Mouse (Mus musculus): Measurements from ENCODE around the gene Atxn1. TPM values are rescaled to one million over a fixed set of nuclear protein-coding genes. Genes with fewer than 3 reads are reported as not detected.
A peak's percentile ranks its signal among the peaks of the same experiment; 100 is the strongest.

Atxn1 gene
- polyA plus RNA-seq, 1 experiment from 2014 or later: 6.3 TPM

GRCm38 (mm10) chr13:45715583-45716180 is 249.1 kb downstream of the Atxn1 start:
- Histone ChIP-seq H3K36me3 (no peaks in the 10 kb centered on the region; the same call in 1 of the 2 replicates), H3K4me1 (replicated peaks) (no peaks in the 10 kb centered on the region), H3K27ac (no peak overlapping the region), H3K9ac (replicated peaks) (no peak overlapping the region), H3K4me2 (replicated peaks) (no peak overlapping the region), H3K4me3 (replicated peaks) (no peak overlapping the region), H3K27me3 (no peaks in the 10 kb centered on the region), H3K9me3 (no peaks in the 10 kb centered on the region)
- no peak for ATAC-seq
- WGBS: 81% methylated on average over 7 of the region's 7 CpGs

GRCm38 (mm10) chr13:45710041-45710440 is 254.8 kb downstream of the Atxn1 start:
- Histone ChIP-seq H3K9ac (replicated peaks) (no peak overlapping the region), H3K4me2 (replicated peaks) (no peak overlapping the region), H3K4me1 (replicated peaks) (0 out of 2 replicates have a peak, but pooled peaks cover 4% of the 10 kb centered on the region), H3K36me3 (no peaks in the 10 kb centered on the region; the same call in 1 of the 2 replicates), H3K27me3 (no peaks in the 10 kb centered on the region), H3K4me3 (replicated peaks) (no peak overlapping the region), H3K9me3 (no peaks in the 10 kb centered on the region), H3K27ac (no peak overlapping the region)
- no peak for ATAC-seq
- WGBS: 93% methylated on average over 8 of the region's 8 CpGs

DNA sequence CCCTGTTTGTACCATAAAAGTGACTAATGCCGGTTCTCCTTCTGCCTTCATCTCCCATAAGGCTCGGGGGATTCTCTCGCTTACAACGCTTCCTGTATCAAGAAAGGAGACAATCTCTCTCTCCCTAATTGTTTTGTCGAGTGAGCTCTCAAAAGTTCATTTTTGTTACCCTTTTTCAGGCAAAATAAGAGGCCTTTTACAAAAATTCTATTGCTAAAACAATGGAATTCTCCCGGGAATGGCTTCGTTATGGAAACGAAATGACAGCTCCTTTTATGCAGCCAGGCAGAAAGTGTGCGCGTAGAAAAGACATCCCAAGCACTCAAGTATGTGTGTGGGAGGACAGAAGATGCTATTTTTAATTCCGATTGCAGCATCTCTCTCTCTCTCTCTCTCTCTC is 255.4 kb downstream of the Atxn1 start:
- Histone ChIP-seq H3K4me3 (replicated peaks) (no peak overlapping the region), H3K36me3 (no peaks in the 10 kb centered on the region; the same call in 1 of the 2 replicates), H3K4me1 (replicated peaks) (0 out of 2 replicates have a peak, but pooled peaks cover 4% of the 10 kb centered on the region), H3K9me3 (no peaks in the 10 kb centered on the region), H3K27me3 (no peaks in the 10 kb centered on the region), H3K27ac (0 out of 2 replicates have a peak overlapping the region, but pooled peaks have one; percentile 44), H3K4me2 (replicated peaks) (0 out of 2 replicates have a peak overlapping the region, but pooled peaks have one; percentile 19), H3K9ac (replicated peaks) (no peak overlapping the region)
- 72% methylated on average over 11 of the region's 11 CpGs for WGBS
- no peak for ATAC-seq

- Histone ChIP-seq H3K4me2 (replicated peaks) (no peak overlapping the region), H3K27me3 (no peaks in the 10 kb centered on the region), H3K36me3 (0 out of 2 replicates have a peak, but pooled peaks cover 3% of the 10 kb centered on the region), H3K9me3 (no peaks in the 10 kb centered on the region), H3K27ac (no peak overlapping the region), H3K4me1 (replicated peaks) (no peaks in the 10 kb centered on the region), H3K9ac (replicated peaks) (no peak overlapping the region), H3K4me3 (replicated peaks) (no peak overlapping the region)
- no peak for ATAC-seq
- WGBS: 88% methylated on average over 7 of the region's 7 CpGs
Measured at GRCm38 (mm10) chr13:45701296-45701790, 263.5 kb downstream of the Atxn1 start.

DNA sequence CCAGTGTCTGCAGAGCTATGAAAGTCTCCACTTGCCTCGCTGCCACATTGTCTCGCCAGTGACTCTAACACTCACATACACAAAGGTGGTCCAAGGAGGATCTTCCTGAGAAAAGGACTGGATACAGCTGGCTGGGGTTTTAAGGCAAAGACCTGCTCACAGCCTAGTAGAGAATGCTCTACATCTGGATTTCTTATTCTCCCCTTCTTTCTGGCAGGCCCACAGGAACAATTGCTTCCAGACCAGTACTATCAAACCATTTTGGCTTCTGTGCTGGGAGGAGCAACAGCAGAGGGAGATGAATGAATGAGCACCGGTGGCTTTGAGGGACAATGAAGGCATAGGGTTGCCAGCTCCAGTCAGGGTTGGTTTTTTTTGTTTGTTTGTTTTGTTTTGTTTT is 265.8 kb downstream of the Atxn1 start:
- ATAC-seq: no peak
- Histone ChIP-seq H3K4me1 (replicated peaks) (no peaks in the 10 kb centered on the region), H3K9me3 (0 out of 2 replicates have a peak, but pooled peaks cover 4% of the 10 kb centered on the region), H3K4me3 (replicated peaks) (no peak overlapping the region), H3K27ac (no peak overlapping the region), H3K27me3 (no peaks in the 10 kb centered on the region), H3K9ac (replicated peaks) (no peak overlapping the region), H3K36me3 (peaks cover 6% of the 10 kb centered on the region; the same call in 1 of the 2 replicates), H3K4me2 (replicated peaks) (no peak overlapping the region)
- WGBS: 84% methylated on average over 3 of the region's 3 CpGs

DNA sequence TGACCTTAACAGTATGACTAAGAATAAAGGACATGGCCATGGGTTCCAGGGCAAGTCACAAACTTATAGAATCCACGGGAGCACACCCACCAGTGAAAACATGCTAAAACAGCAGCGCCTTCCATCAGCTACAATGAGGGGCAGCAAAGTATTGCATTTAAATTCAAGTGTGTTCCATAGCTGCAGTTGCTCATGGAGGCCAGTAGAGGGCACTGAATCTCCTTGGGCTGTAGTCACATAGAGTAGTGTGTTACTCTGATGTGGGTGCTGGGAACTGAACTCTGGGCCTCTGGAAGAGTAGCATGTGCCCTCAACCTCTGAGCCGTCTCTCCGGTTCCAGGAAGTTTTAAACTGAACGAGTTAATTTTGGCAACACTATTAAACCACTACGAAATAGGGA is 268.8 kb downstream of the Atxn1 start:
- Histone ChIP-seq H3K9ac (replicated peaks) (no peak overlapping the region), H3K27me3 (no peaks in the 10 kb centered on the region), H3K4me1 (replicated peaks) (no peaks in the 10 kb centered on the region), H3K4me3 (replicated peaks) (no peak overlapping the region), H3K36me3 (peaks cover 6% of the 10 kb centered on the region; the same call in 1 of the 2 replicates), H3K27ac (no peak overlapping the region), H3K4me2 (replicated peaks) (no peak overlapping the region), H3K9me3 (0 out of 2 replicates have a peak, but pooled peaks cover 4% of the 10 kb centered on the region)
- ATAC-seq: no peak
- WGBS: 96% methylated on average over 6 of the region's 6 CpGs

DNA sequence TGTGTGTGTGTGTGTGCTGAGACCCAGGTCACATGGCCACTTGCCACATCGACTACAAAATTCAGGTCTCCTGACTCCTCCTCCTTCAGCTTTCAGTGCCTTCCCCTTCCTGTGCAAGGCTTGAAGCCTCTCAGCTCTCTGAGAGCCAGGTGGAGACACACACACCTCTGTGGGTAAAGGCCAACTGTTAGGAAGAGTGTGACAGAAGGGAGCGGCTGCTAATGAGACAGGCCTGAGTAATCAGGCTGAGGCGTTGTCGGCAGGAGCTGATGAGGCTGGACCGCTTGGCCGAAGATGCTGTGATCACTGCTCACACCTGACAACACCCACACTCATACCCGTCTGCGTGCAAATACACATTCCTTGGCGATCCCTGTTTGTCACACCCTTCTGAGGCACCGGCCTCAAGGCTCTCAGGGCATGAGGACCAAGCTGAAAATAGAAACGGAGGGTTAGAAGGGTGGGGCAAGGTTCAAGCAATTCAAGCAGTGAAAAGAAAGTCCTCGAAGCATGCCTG is 269.8 kb downstream of the Atxn1 start:
- no peak overlapping the region for H3K9ac ChIP-seq (replicated peaks)
- 91% methylated on average over 12 of the region's 12 CpGs for WGBS
- no peak overlapping the region for H3K4me3 ChIP-seq (replicated peaks)

GRCm38 (mm10) chr13:45693953-45694352 is 270.9 kb downstream of the Atxn1 start:
- Histone ChIP-seq H3K4me2 (replicated peaks) (no peak overlapping the region), H3K36me3 (peaks cover 6% of the 10 kb centered on the region; the same call in 1 of the 2 replicates), H3K9me3 (0 out of 2 replicates have a peak, but pooled peaks cover 4% of the 10 kb centered on the region), H3K4me3 (replicated peaks) (no peak overlapping the region), H3K9ac (replicated peaks) (no peak overlapping the region), H3K27ac (no peak overlapping the region), H3K27me3 (no peaks in the 10 kb centered on the region), H3K4me1 (replicated peaks) (peaks cover 5% of the 10 kb centered on the region; the same call in 1 of the 2 replicates)
- ATAC-seq: no peak
- WGBS: 93% methylated on average over 9 of the region's 9 CpGs

More for the DNA sequence above, 269.8 kb downstream of the Atxn1 start:
- no peak overlapping the region for H3K4me2 ChIP-seq (replicated peaks)
- H3K36me3 ChIP-seq: peaks cover 6% of the 10 kb centered on the region; the same call in 1 of the 2 replicates
- H3K27me3 ChIP-seq: no peaks in the 10 kb centered on the region
- ATAC-seq: no peak
- peaks cover 5% of the 10 kb centered on the region; the same call in 1 of the 2 replicates for H3K4me1 ChIP-seq (replicated peaks)
- no peak overlapping the region for H3K27ac ChIP-seq
- H3K9me3 ChIP-seq: 0 out of 2 replicates have a peak, but pooled peaks cover 4% of the 10 kb centered on the region

GRCm38 (mm10) chr13:45693534-45693933 is 271.3 kb downstream of the Atxn1 start:
- Histone ChIP-seq H3K36me3 (peaks cover 6% of the 10 kb centered on the region; the same call in 1 of the 2 replicates), H3K4me2 (replicated peaks) (no peak overlapping the region), H3K4me1 (replicated peaks) (peaks cover 5% of the 10 kb centered on the region; the same call in 1 of the 2 replicates), H3K9me3 (0 out of 2 replicates have a peak, but pooled peaks cover 4% of the 10 kb centered on the region), H3K4me3 (replicated peaks) (no peak overlapping the region), H3K9ac (replicated peaks) (no peak overlapping the region), H3K27ac (no peak overlapping the region), H3K27me3 (no peaks in the 10 kb centered on the region)
- WGBS: 75% methylated on average over 11 of the region's 11 CpGs
- no peak for ATAC-seq

DNA sequence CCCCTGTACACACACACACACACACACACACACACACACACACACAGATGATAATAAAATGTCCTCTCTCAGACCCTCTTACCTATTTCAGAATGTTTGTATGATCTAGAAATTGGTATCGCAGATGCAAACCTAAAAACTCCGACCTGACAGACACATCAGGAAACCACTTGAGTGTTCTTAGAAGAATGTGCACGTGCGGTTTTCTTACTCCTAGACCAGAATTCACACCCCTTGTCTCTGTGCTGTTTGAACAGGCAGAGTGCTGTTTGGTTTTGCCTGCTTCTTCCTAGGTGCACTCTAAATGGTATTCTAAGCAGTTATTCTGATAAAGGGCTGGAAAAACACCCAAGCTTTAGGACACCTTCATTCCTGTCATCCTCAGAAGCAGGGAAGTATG is 271.7 kb downstream of the Atxn1 start:
- 86% methylated on average over 4 of the region's 4 CpGs for WGBS

DNA sequence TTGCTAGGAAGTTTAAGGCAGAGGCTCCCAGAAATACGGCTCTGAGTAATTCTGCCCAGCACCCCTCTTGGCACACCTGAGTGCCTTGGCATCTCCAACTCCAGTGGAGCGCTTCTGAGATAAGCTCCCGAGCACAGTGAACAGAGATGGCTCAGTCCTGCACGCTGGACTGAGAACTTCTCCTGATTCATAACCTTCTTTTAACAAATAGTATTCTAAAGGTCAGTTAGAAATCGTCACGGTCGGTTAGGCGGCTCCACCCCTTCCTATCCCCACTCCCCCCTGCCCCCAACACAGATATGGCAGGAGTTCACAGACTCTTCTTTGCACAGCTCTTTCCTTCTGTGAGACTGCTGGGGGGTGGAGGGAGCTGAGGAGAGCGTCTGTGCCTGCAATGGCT is 272.4 kb downstream of the Atxn1 start:
- peaks cover 5% of the 10 kb centered on the region; the same call in 1 of the 2 replicates for H3K4me1 ChIP-seq (replicated peaks)
- peaks cover 4% of the 10 kb centered on the region; the same call in 1 of the 2 replicates for H3K36me3 ChIP-seq
- 0 out of 2 replicates have a peak, but pooled peaks cover 4% of the 10 kb centered on the region for H3K9me3 ChIP-seq
- H3K27me3 ChIP-seq: no peaks in the 10 kb centered on the region
- no peak overlapping the region for H3K4me2 ChIP-seq (replicated peaks)
- ATAC-seq: no peak
- no peak overlapping the region for H3K9ac ChIP-seq (replicated peaks)
- WGBS: 69% methylated on average over 9 of the region's 9 CpGs
- H3K4me3 ChIP-seq (replicated peaks): no peak overlapping the region
- H3K27ac ChIP-seq: no peak overlapping the region

More for the DNA sequence above, 271.7 kb downstream of the Atxn1 start:
- H3K9ac ChIP-seq (replicated peaks): no peak overlapping the region
- no peak for ATAC-seq
- 0 out of 2 replicates have a peak, but pooled peaks cover 4% of the 10 kb centered on the region for H3K9me3 ChIP-seq
- no peak overlapping the region for H3K4me3 ChIP-seq (replicated peaks)
- H3K4me1 ChIP-seq (replicated peaks): peaks cover 5% of the 10 kb centered on the region; the same call in 1 of the 2 replicates
- no peak overlapping the region for H3K4me2 ChIP-seq (replicated peaks)
- no peaks in the 10 kb centered on the region for H3K27me3 ChIP-seq
- peaks cover 6% of the 10 kb centered on the region; the same call in 1 of the 2 replicates for H3K36me3 ChIP-seq
- no peak overlapping the region for H3K27ac ChIP-seq

- H3K4me2 ChIP-seq (replicated peaks): no peak overlapping the region
- no peak for ATAC-seq
- no peaks in the 10 kb centered on the region for H3K36me3 ChIP-seq
- no peak overlapping the region for H3K4me3 ChIP-seq (replicated peaks)
- H3K4me1 ChIP-seq (replicated peaks): peaks cover 8% of the 10 kb centered on the region
- no peak overlapping the region for H3K9ac ChIP-seq (replicated peaks)
- no peak overlapping the region for H3K27ac ChIP-seq
- 96% methylated on average over 1 of the region's 1 CpGs for whole genome bisulfite sequencing
- no peaks in the 10 kb centered on the region for H3K9me3 ChIP-seq
- no peaks in the 10 kb centered on the region for H3K27me3 ChIP-seq
Measured at GRCm38 (mm10) chr13:45690426-45690825, 274.4 kb downstream of the Atxn1 start.
